15 mouse cellular contexts compared by ENCODE assay signal in the genomic region with DNA sequence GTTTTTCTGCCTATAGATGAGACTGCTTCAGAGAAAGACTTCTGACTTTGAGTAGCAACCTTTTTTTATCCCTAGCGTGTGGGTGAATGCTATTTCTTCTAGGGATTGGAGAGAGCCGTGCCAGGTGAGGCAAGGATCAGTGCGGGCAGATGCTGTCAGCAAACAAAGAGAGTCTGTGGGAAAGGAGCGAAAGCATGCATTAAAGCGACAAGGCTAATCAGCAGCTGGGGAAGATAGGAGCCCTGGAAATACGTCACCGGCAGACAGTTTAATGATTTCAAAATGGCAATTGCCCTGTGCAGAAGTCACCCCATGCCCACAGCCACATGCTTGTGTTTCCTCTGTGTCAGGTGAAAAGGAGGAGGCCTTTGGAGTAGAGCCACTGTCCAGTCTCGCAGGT. TPM values are rescaled to one million over a fixed set of nuclear protein-coding genes. Genes with fewer than 3 reads are reported as not detected.
A peak's percentile ranks its signal among the peaks of the same experiment; 100 is the strongest.
DNase-seq lines count a peak whose midpoint lies in the region; ATAC-seq lines count a peak whose summit lies in the region.
"Had no signal": no experiment of that assay in that cellular context is flagged by ENCODE, and none has a peak within 500 bp of the region (broad histone marks: within the 10 kb centered on the region; RNA-seq: fewer than 3 reads in every experiment).

No protein-coding gene starts in this region.

- 0 out of 2 replicates have a peak overlapping the region, but pooled peaks have one; percentile 47 for H3K9ac ChIP-seq in heart, embryonic 13.5 days
- H3K9ac ChIP-seq in hindbrain, embryonic 15.5 days, result no peak overlapping the region
- H3K9ac ChIP-seq in midbrain, embryonic 16.5 days (ENCODE audit: low read depth, low read length), result peak overlapping the region; percentile 42; the same call in 1 of the 2 replicates
- H3K9ac ChIP-seq: liver, embryonic 12.5 days; lung, embryonic 15.5 days had no signal

- H3K9me3 ChIP-seq in heart, embryonic 13.5 days, result no peaks in the 10 kb centered on the region
- no peaks in the 10 kb centered on the region for H3K9me3 ChIP-seq in embryonic facial prominence, embryonic 10.5 days
- no peaks in the 10 kb centered on the region for H3K9me3 ChIP-seq in hindbrain, embryonic 15.5 days
- H3K9me3 ChIP-seq in midbrain, embryonic 16.5 days (replicated peaks; ENCODE audit: control insufficient read depth, low read length, poor library complexity, severe bottlenecking), result no peaks in the 10 kb centered on the region; the same call in 1 of the 2 replicates
- H3K9me3 ChIP-seq: liver, embryonic 12.5 days; lung, embryonic 15.5 days had no signal

- peak overlapping the region; percentile 35 for H3K4me2 ChIP-seq in heart, embryonic 13.5 days
- H3K4me2 ChIP-seq in hindbrain, embryonic 15.5 days, result no peak overlapping the region
- peak overlapping the region; percentile 15; the same call in 1 of the 2 replicates for H3K4me2 ChIP-seq in midbrain, embryonic 16.5 days (ENCODE audit: low read length)
- H3K4me2 ChIP-seq: liver, embryonic 12.5 days; lung, embryonic 15.5 days had no signal

- DNase-seq in heart, postnatal 14 days, result no peak
- DNase-seq in embryonic facial prominence, embryonic 10.5 days (ENCODE audit: low spot score), result no peak
- no peak for DNase-seq in kidney, adult 8-10 months
- DNase-seq: cerebellum, adult 9-10 months; heart, postnatal 10 days; kidney, adult 18-20 months; kidney, postnatal 36 days; thymus, adult 18-20 months had no signal

- H3K4me1 ChIP-seq in heart, embryonic 13.5 days, result peaks cover 27% of the 10 kb centered on the region
- H3K4me1 ChIP-seq in embryonic facial prominence, embryonic 10.5 days, result peaks cover 7% of the 10 kb centered on the region
- H3K4me1 ChIP-seq in hindbrain, embryonic 15.5 days (replicated peaks), result peaks cover 15% of the 10 kb centered on the region
- peaks cover 5% of the 10 kb centered on the region; the same call in 1 of the 2 replicates for H3K4me1 ChIP-seq in midbrain, embryonic 16.5 days (ENCODE audit: control insufficient read depth, insufficient read depth, low read length)

- WGBS in heart, embryonic 13.5 days, result 25% methylated on average over 8 of the region's 8 CpGs
- WGBS in embryonic facial prominence, embryonic 10.5 days, result 46% methylated on average over 8 of the region's 8 CpGs
- WGBS in hindbrain, embryonic 15.5 days, result 40% methylated on average over 8 of the region's 8 CpGs
- WGBS in midbrain, embryonic 16.5 days, result 31% methylated on average over 8 of the region's 8 CpGs

- no peaks in the 10 kb centered on the region for H3K27me3 ChIP-seq in heart, embryonic 13.5 days (replicated peaks)
- no peaks in the 10 kb centered on the region for H3K27me3 ChIP-seq in embryonic facial prominence, embryonic 10.5 days (replicated peaks; ENCODE audit: low read depth, poor library complexity, severe bottlenecking)
- no peaks in the 10 kb centered on the region for H3K27me3 ChIP-seq in hindbrain, embryonic 15.5 days
- H3K27me3 ChIP-seq in midbrain, embryonic 16.5 days (ENCODE audit: control insufficient read depth, insufficient read depth, low read depth, low read length), result no peaks in the 10 kb centered on the region
- H3K27me3 ChIP-seq: liver, embryonic 12.5 days; lung, embryonic 15.5 days had no signal

- H3K27ac ChIP-seq in heart, embryonic 13.5 days (replicated peaks), result no peak overlapping the region
- 0 out of 2 replicates have a peak overlapping the region, but pooled peaks have one; percentile 54 for H3K27ac ChIP-seq in embryonic facial prominence, embryonic 10.5 days (replicated peaks)
- peak overlapping the region; percentile 39; the same call in 1 of the 2 replicates for H3K27ac ChIP-seq in hindbrain, embryonic 15.5 days (replicated peaks)
- peak overlapping the region; percentile 75 for H3K27ac ChIP-seq in midbrain, embryonic 16.5 days (ENCODE audit: low read length)
- H3K27ac ChIP-seq: liver, embryonic 12.5 days; lung, embryonic 15.5 days had no signal

- intact Hi-C loops in heart, postnatal 14 days (cut with DNase I), result no loop called here

- no peaks in the 10 kb centered on the region for H3K36me3 ChIP-seq in heart, embryonic 13.5 days
- no peaks in the 10 kb centered on the region for H3K36me3 ChIP-seq in embryonic facial prominence, embryonic 10.5 days (replicated peaks)
- H3K36me3 ChIP-seq in hindbrain, embryonic 15.5 days, result no peaks in the 10 kb centered on the region
- no peaks in the 10 kb centered on the region for H3K36me3 ChIP-seq in midbrain, embryonic 16.5 days (ENCODE audit: control insufficient read depth, insufficient read depth, low read length)
- H3K36me3 ChIP-seq: liver, embryonic 12.5 days; lung, embryonic 15.5 days had no signal

- no peak for ATAC-seq in heart, embryonic 13.5 days (ENCODE audit: extremely low read depth, insufficient number of reproducible peaks, low FRiP score, low TSS enrichment)
- ATAC-seq in hindbrain, embryonic 15.5 days (ENCODE audit: low FRiP score, low read depth), result peak; percentile 42; the same call in 1 of the 2 replicates
- peak; percentile 40; the same call in 1 of the 2 replicates for ATAC-seq in midbrain, embryonic 16.5 days
- ATAC-seq in erythroid progenitor cell, adult 5-6 weeks (replicated peaks; ENCODE audit: low FRiP score, poor library complexity, severe bottlenecking), result no peak
- ATAC-seq in cerebellum, adult (ENCODE audit: insufficient number of reproducible peaks, low FRiP score, low TSS enrichment), result no peak
- ATAC-seq: liver, embryonic 12.5 days had no signal

- H3K4me3 ChIP-seq in heart, embryonic 13.5 days, result no peak overlapping the region
- no peak overlapping the region for H3K4me3 ChIP-seq in embryonic facial prominence, embryonic 10.5 days
- no peak overlapping the region for H3K4me3 ChIP-seq in hindbrain, embryonic 15.5 days
- H3K4me3 ChIP-seq in midbrain, embryonic 16.5 days (ENCODE audit: low read depth, low read length), result no peak overlapping the region
- H3K4me3 ChIP-seq: liver, embryonic 12.5 days; lung, embryonic 15.5 days had no signal

RNA-seq across cellular contexts. Expression of a gene that starts 39.1 kb away (rescaled TPM):
- polyA plus RNA-seq in heart, embryonic 13.5 days (2015; fragmentation: Nextera tagmentation; extraction: Ambion mirVana), result 2.2 and 2.4 TPM in 2 replicates
- 10 to 100 TPM; 17.3 to 18.4 TPM for total RNA-seq in heart, postnatal 14 days (2021)
- polyA plus RNA-seq in embryonic facial prominence, embryonic 10.5 days (2016; fragmentation: Nextera tagmentation; extraction: Ambion mirVana), result 1.8 and 2.5 TPM in 2 replicates
- 4.7 and 5.5 TPM in 2 replicates for polyA plus RNA-seq in hindbrain, embryonic 15.5 days (2015; fragmentation: Nextera tagmentation; extraction: Ambion mirVana)
- 6.2 and 6.4 TPM in 2 replicates for polyA plus RNA-seq in midbrain, embryonic 16.5 days (2015; fragmentation: Nextera tagmentation; extraction: Ambion mirVana)
- total RNA-seq in erythroid progenitor cell, adult 5-6 weeks (2015; ENCODE audit: low replicate concordance), result 12.6 and 15.9 TPM in 2 replicates
- 5.9 and 9.5 TPM in 2 replicates for total RNA-seq in erythroid progenitor cell, adult 5-6 weeks (2017; ENCODE audit: low replicate concordance)

Comparison
In these comparisons a context has a peak if more than half of its experiments do, and no peak if none do; other contexts are left out.
1. ATAC-seq: peak in hindbrain, embryonic 15.5 days (single experiment) and midbrain, embryonic 16.5 days (single experiment); none in heart, embryonic 13.5 days (single experiment), erythroid progenitor cell, adult 5-6 weeks (single experiment) and cerebellum, adult (single experiment).